Mouse (Mus musculus): ENCODE data around the gene Celf1. TPM values are rescaled to one million over a fixed set of nuclear protein-coding genes. Genes with fewer than 3 reads are reported as not detected.
"Not testable (repeated sequence)": the region's sequence is repeated elsewhere in the genome, so short reads cannot be mapped to it uniquely, and the experiment has no call there.

Celf1 gene
- polyA plus RNA-seq, 1 experiment from 2014 or later, result 128 TPM

- H3K4me1 ChIP-seq, result no peaks in the 10 kb centered on the region
- no peaks in the 10 kb centered on the region for H3K9me3 ChIP-seq
- no peak overlapping the region for H3K4me3 ChIP-seq
- peaks cover 97% of the 10 kb centered on the region for H3K36me3 ChIP-seq
- 98% methylated on average over 8 of the region's 8 CpGs for WGBS
- no peak overlapping the region for H3K27ac ChIP-seq
- DNase-seq (ENCODE audit: low spot score), result no peak
- no peaks in the 10 kb centered on the region for H3K27me3 ChIP-seq (ENCODE audit: insufficient read depth, poor library complexity, severe bottlenecking)
These were observed 68.4 kb downstream of the Celf1 start for GRCm38 (mm10) chr2:91008536-91008935.

GRCm38 (mm10) chr2:91013881-91014280, 73.7 kb downstream of the Celf1 start:
- H3K27ac ChIP-seq, result no peak overlapping the region
- H3K27me3 ChIP-seq (ENCODE audit: insufficient read depth, poor library complexity, severe bottlenecking), result no peaks in the 10 kb centered on the region
- no peaks in the 10 kb centered on the region for H3K9me3 ChIP-seq
- peaks cover 88% of the 10 kb centered on the region for H3K36me3 ChIP-seq
- no peak overlapping the region for H3K4me3 ChIP-seq
- WGBS, result 90% methylated on average over 2 of the region's 2 CpGs
- H3K4me1 ChIP-seq, result no peaks in the 10 kb centered on the region
- no peak for DNase-seq (ENCODE audit: low spot score)

GRCm38 (mm10) chr2:91015386-91015785, 75.2 kb downstream of the Celf1 start:
- H3K9me3 ChIP-seq, result no peaks in the 10 kb centered on the region
- H3K4me3 ChIP-seq, result no peak overlapping the region
- no peaks in the 10 kb centered on the region for H3K4me1 ChIP-seq
- H3K27ac ChIP-seq, result no peak overlapping the region
- 85% methylated on average over 4 of the region's 4 CpGs for WGBS
- H3K36me3 ChIP-seq, result peaks cover 86% of the 10 kb centered on the region
- no peak for DNase-seq (ENCODE audit: low spot score)
- H3K27me3 ChIP-seq (ENCODE audit: insufficient read depth, poor library complexity, severe bottlenecking), result no peaks in the 10 kb centered on the region

- WGBS, result 90% methylated on average over 8 of the region's 8 CpGs
- DNase-seq (ENCODE audit: low spot score), result peak; percentile 51
- Histone ChIP-seq H3K4me3 (no peak overlapping the region), H3K4me1 (peaks cover 3% of the 10 kb centered on the region; the same call in 1 of the 2 replicates), H3K27me3 (ENCODE audit: insufficient read depth, poor library complexity, severe bottlenecking) (no peaks in the 10 kb centered on the region), H3K36me3 (peaks cover 68% of the 10 kb centered on the region), H3K27ac (no peak overlapping the region), H3K9me3 (no peaks in the 10 kb centered on the region)
These were observed 78.0 kb downstream of the Celf1 start for GRCm38 (mm10) chr2:91018061-91018788.

- WGBS, result 87% methylated on average over 3 of the region's 3 CpGs
- H3K9me3 ChIP-seq, result no peaks in the 10 kb centered on the region
- H3K4me1 ChIP-seq, result peaks cover 6% of the 10 kb centered on the region; the same call in 1 of the 2 replicates
- peak; percentile 62 for DNase-seq (ENCODE audit: low spot score)
- H3K27me3 ChIP-seq (ENCODE audit: insufficient read depth, poor library complexity, severe bottlenecking), result no peaks in the 10 kb centered on the region
- H3K36me3 ChIP-seq, result peaks cover 51% of the 10 kb centered on the region
- H3K4me3 ChIP-seq, result no peak overlapping the region
- H3K27ac ChIP-seq, result no peak overlapping the region
These were observed 79.7 kb downstream of the Celf1 start for GRCm38 (mm10) chr2:91019911-91020310.

- H3K27ac ChIP-seq; H3K4me1 ChIP-seq; H3K4me3 ChIP-seq; H3K27me3 ChIP-seq (ENCODE audit: insufficient read depth, poor library complexity, severe bottlenecking); H3K9me3 ChIP-seq: not testable (repeated sequence)
- WGBS, result 91% methylated on average over 7 of the region's 7 CpGs
- H3K36me3 ChIP-seq, result peaks cover 33% of the 10 kb centered on the region
- peak; percentile 64 for DNase-seq (ENCODE audit: low spot score)
These were observed 82.1 kb downstream of the Celf1 start for GRCm38 (mm10) chr2:91022266-91022665.

- H3K36me3 ChIP-seq, result peaks cover 26% of the 10 kb centered on the region
- no peak overlapping the region for H3K27ac ChIP-seq
- no peak overlapping the region for H3K4me3 ChIP-seq
- DNase-seq (ENCODE audit: low spot score), result peak; percentile 36
- peaks cover 6% of the 10 kb centered on the region; the same call in 1 of the 2 replicates for H3K4me1 ChIP-seq
- H3K27me3 ChIP-seq (ENCODE audit: insufficient read depth, poor library complexity, severe bottlenecking), result no peaks in the 10 kb centered on the region
- WGBS, result 56% methylated on average over 2 of the region's 2 CpGs
- no peaks in the 10 kb centered on the region for H3K9me3 ChIP-seq
These were observed 82.9 kb downstream of the Celf1 start for GRCm38 (mm10) chr2:91023131-91023530.

- H3K9me3 ChIP-seq, result no peaks in the 10 kb centered on the region
- 84% methylated on average over 1 of the region's 1 CpGs for WGBS
- no peak overlapping the region for H3K4me3 ChIP-seq
- H3K27ac ChIP-seq, result no peak overlapping the region
- H3K4me1 ChIP-seq, result peaks cover 6% of the 10 kb centered on the region; the same call in 1 of the 2 replicates
- peak; percentile 75 for DNase-seq (ENCODE audit: low spot score)
- H3K36me3 ChIP-seq, result peaks cover 22% of the 10 kb centered on the region
- no peaks in the 10 kb centered on the region for H3K27me3 ChIP-seq (ENCODE audit: insufficient read depth, poor library complexity, severe bottlenecking)
These were observed 83.8 kb downstream of the Celf1 start for GRCm38 (mm10) chr2:91023956-91024355.

GRCm38 (mm10) chr2:91025081-91025516, 84.9 kb downstream of the Celf1 start:
- Histone ChIP-seq H3K9me3 (no peaks in the 10 kb centered on the region), H3K27ac (no peak overlapping the region), H3K4me1 (peaks cover 6% of the 10 kb centered on the region; the same call in 1 of the 2 replicates), H3K36me3 (peaks cover 12% of the 10 kb centered on the region), H3K27me3 (ENCODE audit: insufficient read depth, poor library complexity, severe bottlenecking) (no peaks in the 10 kb centered on the region), H3K4me3 (no peak overlapping the region)
- WGBS, result 98% methylated on average over 1 of the region's 1 CpGs
- DNase-seq (ENCODE audit: low spot score), result no peak

GRCm38 (mm10) chr2:91026491-91026890, 86.3 kb downstream of the Celf1 start:
- H3K27ac ChIP-seq, result no peak overlapping the region
- peaks cover 2% of the 10 kb centered on the region; the same call in 1 of the 2 replicates for H3K36me3 ChIP-seq
- WGBS, result 79% methylated on average over 1 of the region's 1 CpGs
- no peak overlapping the region for H3K4me3 ChIP-seq
- H3K27me3 ChIP-seq (ENCODE audit: insufficient read depth, poor library complexity, severe bottlenecking), result no peaks in the 10 kb centered on the region
- no peak for DNase-seq (ENCODE audit: low spot score)
- H3K4me1 ChIP-seq, result peaks cover 6% of the 10 kb centered on the region; the same call in 1 of the 2 replicates
- no peaks in the 10 kb centered on the region for H3K9me3 ChIP-seq

- Histone ChIP-seq H3K27ac (peak overlapping the region; percentile 56; the same call in 1 of the 2 replicates), H3K4me3 (no peak overlapping the region), H3K9me3 (no peaks in the 10 kb centered on the region), H3K36me3 (no peaks in the 10 kb centered on the region; the same call in 1 of the 2 replicates), H3K4me1 (peaks cover 10% of the 10 kb centered on the region; the same call in 1 of the 2 replicates), H3K27me3 (ENCODE audit: insufficient read depth, poor library complexity, severe bottlenecking) (no peaks in the 10 kb centered on the region)
- WGBS, result 81% methylated on average over 9 of the region's 9 CpGs
- no peak for DNase-seq (ENCODE audit: low spot score)
These were observed 87.4 kb downstream of the Celf1 start for GRCm38 (mm10) chr2:91027391-91028214.

- no peaks in the 10 kb centered on the region for H3K27me3 ChIP-seq (ENCODE audit: insufficient read depth, poor library complexity, severe bottlenecking)
- 78% methylated on average over 4 of the region's 4 CpGs for whole genome bisulfite sequencing
- peaks cover 18% of the 10 kb centered on the region for H3K4me1 ChIP-seq
- DNase-seq (ENCODE audit: low spot score), result no peak
- no peaks in the 10 kb centered on the region for H3K9me3 ChIP-seq
- no peak overlapping the region for H3K4me3 ChIP-seq
- H3K27ac ChIP-seq, result no peak overlapping the region
- no peaks in the 10 kb centered on the region for H3K36me3 ChIP-seq
These were observed 91.0 kb downstream of the Celf1 start for GRCm38 (mm10) chr2:91031216-91031615.

GRCm38 (mm10) chr2:91033000-91033399, 92.8 kb downstream of the Celf1 start:
- peaks cover 18% of the 10 kb centered on the region for H3K4me1 ChIP-seq
- no peaks in the 10 kb centered on the region for H3K27me3 ChIP-seq (ENCODE audit: insufficient read depth, poor library complexity, severe bottlenecking)
- DNase-seq (ENCODE audit: low spot score), result no peak
- WGBS, result 23% methylated on average over 3 of the region's 3 CpGs
- no peaks in the 10 kb centered on the region for H3K9me3 ChIP-seq
- H3K4me3 ChIP-seq, result no peak overlapping the region
- H3K27ac ChIP-seq, result no peak overlapping the region
- no peaks in the 10 kb centered on the region for H3K36me3 ChIP-seq

Data from heart, embryonic 10.5 days (tissue).